Mouse (Mus musculus): ENCODE data around the gene Rasgrf1. TPM values are rescaled to one million over a fixed set of nuclear protein-coding genes. Genes with fewer than 3 reads are reported as not detected.

Rasgrf1 gene
- polyA plus RNA-seq, 1 experiment: 0.90 TPM

DNA sequence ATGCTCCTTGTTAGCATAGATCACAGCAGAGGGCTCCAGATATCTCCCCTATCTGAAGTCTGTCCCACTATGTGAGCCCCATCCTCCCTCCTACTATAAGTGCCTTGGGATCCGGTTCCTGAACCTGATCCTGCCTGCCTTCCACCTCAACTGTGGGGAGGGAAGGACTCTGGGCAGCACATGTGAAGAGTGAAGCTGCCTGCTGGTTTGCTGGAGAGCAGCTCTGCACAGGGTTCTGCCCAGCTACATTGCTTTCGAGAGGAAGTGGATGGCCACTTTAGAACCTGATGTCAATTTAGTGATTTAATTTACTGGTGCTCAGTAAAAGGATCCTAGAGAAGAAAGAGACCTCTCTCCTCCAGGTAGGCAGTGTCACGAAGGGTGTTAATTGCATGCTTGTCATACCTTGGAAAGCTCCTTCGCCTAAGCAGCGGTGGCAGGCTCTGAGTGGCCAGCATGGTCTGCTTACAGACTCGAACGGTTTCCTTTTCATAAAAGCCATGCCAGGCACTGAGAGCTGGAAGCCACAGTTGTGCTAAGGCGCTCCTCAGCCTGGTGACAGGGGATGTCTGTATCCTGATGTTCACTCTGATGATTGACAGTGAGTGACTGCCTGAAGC lies 45.3 kb downstream of the Rasgrf1 start:
- DNase-seq: no peak
- no peak for TF ChIP-seq POLR2A (IDR thresholded peaks at IDR 0.05; ENCODE audit: borderline replicate concordance, extremely low read depth, low read depth, low read length)
- TF ChIP-seq CTCF (IDR thresholded peaks at IDR 0.05; ENCODE audit: insufficient read depth, low read length): no peak
- 48% methylated on average over 8 of the region's 8 CpGs for WGBS

DNA sequence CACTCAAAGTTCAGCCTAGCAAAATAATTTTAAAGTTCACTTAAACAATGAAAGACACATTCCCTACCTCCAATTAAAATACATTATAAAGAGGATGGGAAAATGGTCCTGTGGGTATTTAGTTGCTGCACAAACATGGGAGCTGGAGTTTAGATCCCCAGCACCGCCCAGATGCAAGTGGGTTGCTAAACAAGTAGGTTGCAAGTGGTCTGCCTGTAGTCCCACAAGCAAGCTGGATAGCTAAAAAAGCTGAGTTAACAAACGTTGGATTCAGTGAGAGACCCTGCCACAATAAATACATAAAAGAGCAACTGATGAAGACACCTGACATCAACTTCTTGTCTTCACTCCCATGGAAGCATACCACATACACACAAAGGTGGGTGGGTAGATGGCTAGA lies 49.3 kb downstream of the Rasgrf1 start:
- 70% methylated on average over 2 of the region's 2 CpGs for WGBS
- Histone ChIP-seq H3K4me3 (replicated peaks; ENCODE audit: extremely low read depth, low read depth, low read length) (no peak overlapping the region), H3K4me1 (ENCODE audit: control insufficient read depth, insufficient read depth, low read length) (no peaks in the 10 kb centered on the region)
- DNase-seq: no peak
- TF ChIP-seq POLR2A (IDR thresholded peaks at IDR 0.05; ENCODE audit: borderline replicate concordance, extremely low read depth, low read depth, low read length): no peak
- no peak for TF ChIP-seq CTCF (IDR thresholded peaks at IDR 0.05; ENCODE audit: insufficient read depth, low read length)

More for the DNA sequence above, 45.3 kb downstream of the Rasgrf1 start:
- Histone ChIP-seq H3K4me1 (ENCODE audit: control insufficient read depth, insufficient read depth, low read length) (no peaks in the 10 kb centered on the region), H3K4me3 (replicated peaks; ENCODE audit: extremely low read depth, low read depth, low read length) (no peak overlapping the region)

DNA sequence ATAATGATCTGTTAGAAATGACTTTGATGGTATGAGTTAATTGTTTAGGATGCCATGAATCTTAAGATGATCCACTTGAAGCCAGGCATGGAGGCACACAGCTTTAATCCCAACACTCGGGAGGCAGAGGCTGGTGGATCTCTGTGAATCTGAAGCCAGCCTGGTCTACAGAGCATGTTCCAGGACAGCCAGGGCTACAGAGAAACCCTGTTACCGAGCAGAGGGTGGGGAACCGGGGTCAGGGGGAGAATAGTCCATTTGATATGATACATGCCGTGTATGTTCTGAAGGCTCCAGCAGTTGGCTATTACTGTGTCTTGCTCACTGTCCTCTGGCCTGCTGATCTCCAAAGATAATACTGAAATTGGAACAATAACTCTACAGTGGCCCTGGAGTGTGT lies 54.4 kb downstream of the Rasgrf1 start:
- no peak for DNase-seq
- 69% methylated on average over 4 of the region's 4 CpGs for WGBS
- H3K4me1 ChIP-seq (ENCODE audit: control insufficient read depth, insufficient read depth, low read length): no peaks in the 10 kb centered on the region
- no peak for TF ChIP-seq CTCF (IDR thresholded peaks at IDR 0.05; ENCODE audit: insufficient read depth, low read length)
- no peak for TF ChIP-seq POLR2A (IDR thresholded peaks at IDR 0.05; ENCODE audit: borderline replicate concordance, extremely low read depth, low read depth, low read length)
- no peak overlapping the region for H3K4me3 ChIP-seq (replicated peaks; ENCODE audit: extremely low read depth, low read depth, low read length)

DNA sequence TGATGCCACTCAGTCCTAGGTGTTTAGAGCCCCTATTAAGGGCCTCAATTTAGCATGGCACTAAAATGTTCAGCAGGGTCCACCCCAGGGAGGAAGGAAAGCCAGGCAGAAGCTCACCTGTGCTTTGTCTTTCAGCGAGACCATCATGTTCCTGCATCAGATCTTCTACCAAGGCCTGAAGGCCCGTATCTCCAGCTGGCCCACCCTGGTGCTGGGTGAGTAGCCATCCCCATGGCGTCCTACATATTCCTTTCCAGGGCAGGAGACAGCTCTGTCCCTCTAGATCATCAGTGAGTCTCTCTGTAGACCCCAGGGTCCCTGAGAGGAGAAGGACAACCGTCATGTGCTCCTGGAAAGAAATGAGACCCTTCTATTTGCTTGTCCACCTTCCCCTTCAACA lies 58.0 kb downstream of the Rasgrf1 start:
- no peak overlapping the region for H3K4me3 ChIP-seq (replicated peaks; ENCODE audit: extremely low read depth, low read depth, low read length)
- no peak for DNase-seq
- WGBS: 81% methylated on average over 4 of the region's 4 CpGs
- TF ChIP-seq CTCF (IDR thresholded peaks at IDR 0.05; ENCODE audit: insufficient read depth, low read length) (no peak), POLR2A (IDR thresholded peaks at IDR 0.05; ENCODE audit: borderline replicate concordance, extremely low read depth, low read depth, low read length) (no peak)
- H3K4me1 ChIP-seq (ENCODE audit: control insufficient read depth, insufficient read depth, low read length): no peaks in the 10 kb centered on the region

DNA sequence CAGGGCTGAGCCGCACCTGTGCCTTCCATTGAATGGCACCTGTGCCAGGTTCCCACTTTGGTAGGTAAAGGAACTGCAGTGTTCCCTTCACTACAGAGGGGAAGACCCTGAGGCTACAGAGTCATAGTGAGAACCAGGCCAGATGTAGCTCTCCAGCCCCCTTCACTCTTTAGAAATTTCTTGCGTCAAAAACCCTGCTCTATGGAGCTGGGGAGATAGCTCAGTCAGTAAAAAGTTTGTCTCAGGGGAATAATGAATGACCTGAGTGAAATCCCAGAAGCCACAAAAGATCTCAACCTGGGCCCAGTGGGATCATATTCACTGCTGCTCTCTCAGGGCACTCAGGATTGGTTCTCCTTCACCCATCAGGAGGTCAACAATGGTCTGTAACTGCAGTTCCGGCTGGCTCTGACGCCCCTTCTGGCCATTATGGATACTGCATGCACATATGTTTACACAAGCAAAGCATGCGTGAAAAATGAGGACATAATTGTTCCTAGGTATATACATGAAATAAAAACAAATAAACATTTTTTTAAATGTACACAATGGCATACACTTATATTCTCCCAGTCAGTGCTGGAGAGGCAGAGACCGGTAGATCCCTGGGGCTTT lies 59.2 kb downstream of the Rasgrf1 start:
- DNase-seq: no peak
- Histone ChIP-seq H3K4me3 (replicated peaks; ENCODE audit: extremely low read depth, low read depth, low read length) (no peak overlapping the region), H3K4me1 (ENCODE audit: control insufficient read depth, insufficient read depth, low read length) (no peaks in the 10 kb centered on the region)
- TF ChIP-seq POLR2A (IDR thresholded peaks at IDR 0.05; ENCODE audit: borderline replicate concordance, extremely low read depth, low read depth, low read length) (no peak), CTCF (IDR thresholded peaks at IDR 0.05; ENCODE audit: insufficient read depth, low read length) (peak; percentile 39; the same call in 1 of the 2 replicates)
- 79% methylated on average over 6 of the region's 6 CpGs for WGBS

DNA sequence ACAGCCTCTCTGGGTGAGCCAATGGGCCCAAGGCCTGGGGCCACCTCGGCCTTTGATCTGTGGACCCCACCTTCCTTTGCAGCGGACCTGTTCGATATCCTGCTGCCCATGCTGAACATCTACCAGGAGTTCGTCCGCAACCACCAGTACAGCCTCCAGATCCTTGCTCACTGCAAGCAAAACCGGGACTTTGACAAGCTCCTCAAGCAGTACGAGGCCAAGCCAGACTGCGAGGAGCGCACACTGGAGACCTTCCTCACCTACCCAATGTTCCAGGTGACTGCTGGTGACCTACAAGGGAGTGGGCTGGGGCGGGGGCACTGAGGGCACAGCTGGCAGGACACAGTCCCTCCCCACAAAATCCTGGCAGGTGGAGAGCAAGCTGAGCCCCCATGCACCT lies 60.6 kb downstream of the Rasgrf1 start:
- Histone ChIP-seq H3K4me3 (replicated peaks; ENCODE audit: extremely low read depth, low read depth, low read length) (no peak overlapping the region), H3K4me1 (ENCODE audit: control insufficient read depth, insufficient read depth, low read length) (no peaks in the 10 kb centered on the region)
- no peak for DNase-seq
- 91% methylated on average over 10 of the region's 10 CpGs for WGBS
- TF ChIP-seq POLR2A (IDR thresholded peaks at IDR 0.05; ENCODE audit: borderline replicate concordance, extremely low read depth, low read depth, low read length): no peak
- TF ChIP-seq CTCF (IDR thresholded peaks at IDR 0.05; ENCODE audit: insufficient read depth, low read length): no peak

DNA sequence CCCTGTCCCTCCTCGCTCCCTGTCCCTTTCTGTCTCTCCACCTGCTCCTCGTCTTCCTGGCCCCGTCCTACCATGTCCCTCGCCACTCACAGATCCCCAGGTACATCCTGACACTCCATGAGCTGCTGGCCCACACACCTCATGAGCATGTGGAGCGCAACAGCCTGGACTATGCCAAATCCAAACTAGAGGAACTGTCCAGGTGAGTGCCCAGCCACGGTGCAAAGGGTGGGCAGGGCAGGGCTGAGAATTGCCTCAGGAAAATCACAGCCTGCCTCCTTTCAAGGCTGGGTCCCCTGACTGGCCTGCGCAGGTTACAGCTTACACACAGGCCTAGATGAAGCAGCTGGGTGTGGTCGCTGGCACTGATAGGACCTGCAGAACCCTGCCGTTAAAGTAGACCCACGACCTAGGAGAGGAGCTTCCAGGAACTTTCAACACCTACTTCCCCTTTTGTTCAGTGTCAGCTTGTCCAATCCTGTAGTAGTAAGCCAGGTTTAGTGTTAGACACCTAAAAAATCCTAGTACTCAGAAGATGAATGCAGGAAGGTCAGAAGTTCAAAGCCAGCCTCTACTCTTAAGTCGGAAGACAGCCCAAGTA lies 61.3 kb downstream of the Rasgrf1 start:
- DNase-seq: no peak

DNA sequence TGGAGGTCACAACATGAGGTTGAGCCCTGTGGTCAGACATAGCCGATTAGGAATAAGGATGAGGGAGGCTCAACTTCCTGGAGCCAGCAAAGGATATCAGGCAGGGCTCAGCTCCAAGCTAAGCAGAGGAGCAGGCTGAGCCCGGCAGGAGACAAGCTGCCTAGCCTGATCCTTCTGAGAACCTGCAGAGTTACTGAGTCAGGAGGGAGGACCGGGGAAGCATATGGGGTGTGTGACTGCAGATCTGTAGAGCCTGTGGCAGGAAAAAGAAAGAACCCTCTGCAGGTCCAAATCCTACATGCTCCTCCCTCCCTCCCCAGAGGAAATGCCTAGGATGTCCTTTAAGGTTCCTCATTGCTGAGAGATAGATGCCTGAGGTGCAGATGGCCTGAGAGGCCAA lies 62.6 kb downstream of the Rasgrf1 start:
- no peak for DNase-seq
- 36% methylated on average over 3 of the region's 3 CpGs for WGBS
- no peak overlapping the region for H3K4me3 ChIP-seq (replicated peaks; ENCODE audit: extremely low read depth, low read depth, low read length)
- H3K4me1 ChIP-seq (ENCODE audit: control insufficient read depth, insufficient read depth, low read length): no peaks in the 10 kb centered on the region
- TF ChIP-seq CTCF (IDR thresholded peaks at IDR 0.05; ENCODE audit: insufficient read depth, low read length): no peak
- no peak for TF ChIP-seq POLR2A (IDR thresholded peaks at IDR 0.05; ENCODE audit: borderline replicate concordance, extremely low read depth, low read depth, low read length)

More for the DNA sequence above, 61.3 kb downstream of the Rasgrf1 start:
- no peaks in the 10 kb centered on the region for H3K4me1 ChIP-seq (ENCODE audit: control insufficient read depth, insufficient read depth, low read length)
- TF ChIP-seq CTCF (IDR thresholded peaks at IDR 0.05; ENCODE audit: insufficient read depth, low read length) (no peak), POLR2A (IDR thresholded peaks at IDR 0.05; ENCODE audit: borderline replicate concordance, extremely low read depth, low read depth, low read length) (no peak)
- no peak overlapping the region for H3K4me3 ChIP-seq (replicated peaks; ENCODE audit: extremely low read depth, low read depth, low read length)
- 71% methylated on average over 11 of the region's 11 CpGs for WGBS

DNA sequence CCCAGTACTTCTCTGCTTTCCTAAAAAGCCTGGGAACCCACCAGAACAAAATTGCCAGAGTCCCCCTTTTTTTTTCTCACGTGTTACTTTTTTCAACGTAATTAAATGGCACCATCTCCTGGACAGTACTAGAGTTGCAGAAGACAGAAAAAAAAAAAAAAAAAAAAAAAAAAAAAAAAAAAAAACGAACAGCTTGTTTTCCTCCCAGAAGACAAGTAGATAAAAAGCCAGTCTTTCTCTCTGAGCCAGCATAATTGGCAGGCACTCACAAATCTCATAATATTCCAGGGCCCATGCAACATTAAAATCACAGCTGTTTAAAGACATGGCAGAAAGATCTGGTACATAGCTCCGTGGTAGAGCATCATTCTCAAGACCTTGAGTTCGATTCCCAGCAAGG lies 64.1 kb downstream of the Rasgrf1 start:
- no peak for DNase-seq
- WGBS: 23% methylated on average over 5 of the region's 5 CpGs
- no peak for TF ChIP-seq POLR2A (IDR thresholded peaks at IDR 0.05; ENCODE audit: borderline replicate concordance, extremely low read depth, low read depth, low read length)
- no peak overlapping the region for H3K4me3 ChIP-seq (replicated peaks; ENCODE audit: extremely low read depth, low read depth, low read length)
- H3K4me1 ChIP-seq (ENCODE audit: control insufficient read depth, insufficient read depth, low read length): no peaks in the 10 kb centered on the region

DNA sequence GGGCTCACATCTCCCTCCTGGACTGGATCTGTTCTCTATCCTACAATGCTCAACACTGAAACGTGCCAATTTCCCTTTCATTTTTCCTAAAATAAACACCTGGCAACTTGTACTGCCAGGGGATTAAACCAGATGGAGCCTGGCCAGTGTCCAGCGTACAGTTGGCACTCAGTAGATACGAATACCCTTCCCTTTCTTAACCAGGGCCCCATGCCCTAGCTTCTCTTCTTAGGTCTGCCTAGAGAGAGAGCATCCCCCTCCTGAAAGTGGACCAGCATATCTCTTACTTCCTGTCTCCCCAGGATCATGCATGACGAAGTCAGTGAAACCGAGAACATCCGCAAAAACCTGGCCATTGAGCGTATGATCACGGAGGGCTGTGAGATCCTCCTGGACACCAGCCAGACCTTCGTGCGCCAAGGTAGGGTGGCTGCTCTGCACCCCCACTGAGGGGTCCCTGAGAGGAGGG lies 64.8 kb downstream of the Rasgrf1 start:
- no peak for DNase-seq
- TF ChIP-seq CTCF (IDR thresholded peaks at IDR 0.05; ENCODE audit: insufficient read depth, low read length) (no peak), POLR2A (IDR thresholded peaks at IDR 0.05; ENCODE audit: borderline replicate concordance, extremely low read depth, low read depth, low read length) (no peak)
- 60% methylated on average over 10 of the region's 10 CpGs for WGBS
- Histone ChIP-seq H3K4me3 (replicated peaks; ENCODE audit: extremely low read depth, low read depth, low read length) (no peak overlapping the region), H3K4me1 (ENCODE audit: control insufficient read depth, insufficient read depth, low read length) (no peaks in the 10 kb centered on the region)

Data from lung, adult 2 months (tissue).